Mouse (Mus musculus) bone marrow macrophage, adult 2 months (primary cell): ENCODE results near the gene Prm1.

ENCODE experiments used
- CTCF ChIP-seq: IDR thresholded peaks from 2 replicates; pipeline ENCODE4 v1.5.1; 2012; ENCODE audit warnings: low read depth, mild to moderate bottlenecking, low read length, moderate library complexity
- POLR2A ChIP-seq: IDR thresholded peaks from 2 replicates; pipeline ENCODE4 v1.6.1; 2012; ENCODE audit warnings: mild to moderate bottlenecking, low read depth, low read length, borderline replicate concordance

DNA sequence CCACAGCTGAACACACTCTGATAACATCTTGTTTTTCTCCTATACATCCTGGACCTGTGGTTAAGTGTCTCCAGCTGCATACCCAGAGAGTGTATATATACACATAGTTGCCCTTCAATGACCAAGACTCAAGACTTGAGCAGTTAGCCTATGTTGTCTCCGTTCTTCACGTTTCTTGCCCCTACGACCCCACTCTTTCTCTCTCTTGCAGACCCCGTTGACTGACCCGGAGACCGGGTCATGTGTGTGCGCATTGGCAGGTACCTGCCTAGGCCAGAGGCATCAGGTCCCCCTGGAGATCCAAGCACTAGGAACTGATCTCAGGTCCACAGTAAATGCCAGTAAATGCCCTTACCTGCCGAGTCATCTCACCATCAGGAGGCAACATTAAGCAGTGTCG lies 21.6 kb upstream of the Prm1 start:
- TF ChIP-seq CTCF = no peak
- TF ChIP-seq POLR2A = no peak
